Mouse (Mus musculus) liver, adult 2 months (tissue): ENCODE measurements at regions not wholly inside any gene's neighbourhood (a gene's known extent, or its start where the extent isn't known, plus 50 kb on each side); places are given as distances from the start of the nearest gene placed in this dataset.

Source experiments
- CTCF ChIP-seq: fragments of 200-500 bp; IDR thresholded peaks from 2 replicates; pipeline ENCODE4 v1.5.1; 2011; ENCODE audit warnings: low read depth, low read length, control low read depth
- POLR2A ChIP-seq: fragments of 200-500 bp; IDR thresholded peaks from 2 replicates; pipeline ENCODE4 v1.6.1; 2011; ENCODE audit warnings: low read length, control low read depth; ENCODE audit not compliant: insufficient read depth; ENCODE audit errors: extremely low read depth

GRCm38 (mm10) chr2:124895002-124895401 lies 172.9 kb upstream of the Slc24a5 start:
- TF ChIP-seq CTCF: no peak
- TF ChIP-seq POLR2A: no peak
